Mouse (Mus musculus) splenic B cell, adult 2 months (primary cell): ENCODE data around the gene Axl.

Experiments
- DNase-seq: peaks from one replicate; pipeline ENCODE4 v3.0.0-alpha.2; 2011; ENCODE audit warnings: low read depth, low spot score
- H3K27me3 ChIP-seq: 2 replicates; pipeline ENCODE4 v1.6.1; 2012; ENCODE audit warnings: mild to moderate bottlenecking, low read length, moderate library complexity, mixed read lengths; ENCODE audit not compliant: control insufficient read depth, poor library complexity, insufficient read depth, severe bottlenecking
- H3K36me3 ChIP-seq: 2 replicates; pipeline ENCODE4 v1.6.1; 2012; ENCODE audit warnings: mild to moderate bottlenecking, low read length, moderate library complexity, mixed read lengths; ENCODE audit not compliant: control insufficient read depth, poor library complexity, insufficient read depth, severe bottlenecking

The Axl gene

GRCm38 (mm10) chr7:25788220-25789128, at the start of gene Axl:
Axl (minus strand) TSS chr7:25788705.
- DNase-seq = no peak
- H3K27me3 ChIP-seq = no peaks in the 10 kb centered on the region
- no peaks in the 10 kb centered on the region for H3K36me3 ChIP-seq

- no peaks in the 10 kb centered on the region for H3K36me3 ChIP-seq
- DNase-seq = no peak
- H3K27me3 ChIP-seq = no peaks in the 10 kb centered on the region
These were observed 46.8 kb upstream of the Axl start for GRCm38 (mm10) chr7:25835188-25835891.

- Histone ChIP-seq H3K27me3 (no peaks in the 10 kb centered on the region), H3K36me3 (no peaks in the 10 kb centered on the region)
- DNase-seq = no peak
These were observed 43.3 kb upstream of the Axl start for GRCm38 (mm10) chr7:25831557-25832530.

- no peak for DNase-seq
- Histone ChIP-seq H3K36me3 (no peaks in the 10 kb centered on the region), H3K27me3 (no peaks in the 10 kb centered on the region)
These were observed 41.7 kb upstream of the Axl start for GRCm38 (mm10) chr7:25830251-25830650.

- peak; percentile 75 for DNase-seq
- Histone ChIP-seq H3K27me3 (no peaks in the 10 kb centered on the region), H3K36me3 (no peaks in the 10 kb centered on the region)
These were observed 38.7 kb upstream of the Axl start for GRCm38 (mm10) chr7:25827199-25827598.

GRCm38 (mm10) chr7:25826029-25826428, 37.5 kb upstream of the Axl start:
- DNase-seq = peak; percentile 48
- Histone ChIP-seq H3K27me3 (no peaks in the 10 kb centered on the region), H3K36me3 (no peaks in the 10 kb centered on the region)

GRCm38 (mm10) chr7:25825043-25825442, 36.5 kb upstream of the Axl start:
- no peaks in the 10 kb centered on the region for H3K36me3 ChIP-seq
- no peaks in the 10 kb centered on the region for H3K27me3 ChIP-seq
- no peak for DNase-seq

GRCm38 (mm10) chr7:25816241-25816919, 27.9 kb upstream of the Axl start, which contains the start of gene Cyp2s1:
Cyp2s1 (minus strand) TSS chr7:25816913.
- no peaks in the 10 kb centered on the region for H3K36me3 ChIP-seq
- DNase-seq = peak; percentile 19
- H3K27me3 ChIP-seq = no peaks in the 10 kb centered on the region

- DNase-seq = no peak
- no peaks in the 10 kb centered on the region for H3K36me3 ChIP-seq
- H3K27me3 ChIP-seq = no peaks in the 10 kb centered on the region
These were observed 27.1 kb upstream of the Axl start for GRCm38 (mm10) chr7:25815571-25815970.

- no peak for DNase-seq
- Histone ChIP-seq H3K36me3 (no peaks in the 10 kb centered on the region), H3K27me3 (no peaks in the 10 kb centered on the region)
These were observed 26.2 kb upstream of the Axl start for GRCm38 (mm10) chr7:25814711-25815110.

GRCm38 (mm10) chr7:25812195-25812594, 23.7 kb upstream of the Axl start:
- no peaks in the 10 kb centered on the region for H3K27me3 ChIP-seq

GRCm38 (mm10) chr7:25811716-25812115, 23.2 kb upstream of the Axl start:
- no peaks in the 10 kb centered on the region for H3K27me3 ChIP-seq

More at GRCm38 (mm10) chr7:25812195-25812594, 23.7 kb upstream of the Axl start:
- no peak for DNase-seq
- H3K36me3 ChIP-seq = no peaks in the 10 kb centered on the region

GRCm38 (mm10) chr7:25805631-25806343, 17.3 kb upstream of the Axl start:
- no peaks in the 10 kb centered on the region for H3K36me3 ChIP-seq

More at GRCm38 (mm10) chr7:25811716-25812115, 23.2 kb upstream of the Axl start:
- H3K36me3 ChIP-seq = no peaks in the 10 kb centered on the region
- DNase-seq = no peak

More at GRCm38 (mm10) chr7:25805631-25806343, 17.3 kb upstream of the Axl start:
- peak; percentile 72 for DNase-seq
- no peaks in the 10 kb centered on the region for H3K27me3 ChIP-seq
